Mouse (Mus musculus): ENCODE data around the gene Sun3.
A peak's percentile ranks its signal among the peaks of the same experiment; 100 is the strongest.

The Sun3 gene

GRCm38 (mm10) chr11:9048703-9049060, at the start of gene Sun3:
Gene Sun3, minus strand, starts transcription at chr11:9048991.
- DNase-seq = peak; percentile 1 to 8

- DNase-seq = no peak
Measured at GRCm38 (mm10) chr11:9076444-9076843, 27.7 kb upstream of the Sun3 start.

DNA sequence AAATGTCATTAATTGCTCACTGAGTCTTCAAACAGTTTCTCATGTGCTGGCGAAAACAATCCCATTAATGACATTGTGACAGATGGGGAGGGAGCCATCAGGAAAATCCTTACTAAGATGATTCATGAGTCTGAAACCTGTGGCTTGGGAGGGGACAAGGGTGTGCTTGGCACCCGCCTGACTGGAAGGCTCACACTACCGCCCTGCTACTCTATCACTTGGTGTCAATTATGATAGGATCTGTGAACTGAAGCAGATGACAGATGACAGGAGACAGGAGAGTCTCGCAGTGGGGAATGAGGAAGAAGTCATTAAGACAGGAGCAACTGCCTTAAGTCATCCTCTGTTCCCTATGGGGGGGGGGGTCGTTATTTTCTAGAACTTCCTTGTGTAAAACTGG, 11.7 kb upstream of the Sun3 start:
- DNase-seq = no peak

GRCm38 (mm10) chr11:9060029-9060428, 11.2 kb upstream of the Sun3 start:
- DNase-seq = no peak

DNA sequence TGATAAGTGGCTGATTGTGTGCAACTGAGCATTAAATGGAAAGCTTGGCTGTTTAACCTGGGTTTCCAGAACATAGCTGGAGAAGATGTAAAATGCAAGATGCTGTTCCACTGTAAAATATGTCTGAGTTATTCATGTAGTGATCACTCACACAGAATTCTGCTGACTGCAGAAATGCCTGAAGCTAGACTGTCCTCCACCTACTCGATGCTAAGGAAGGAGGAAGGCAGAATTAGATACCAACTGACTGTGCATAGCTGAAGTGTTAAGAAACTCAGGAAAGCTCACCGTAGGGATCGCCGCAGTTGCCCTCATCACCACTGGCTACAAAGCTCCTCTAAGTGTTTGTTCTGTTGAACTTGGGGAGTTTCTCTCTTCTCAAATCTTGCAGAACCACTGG, 8.9 kb upstream of the Sun3 start:
- DNase-seq = no peak

DNA sequence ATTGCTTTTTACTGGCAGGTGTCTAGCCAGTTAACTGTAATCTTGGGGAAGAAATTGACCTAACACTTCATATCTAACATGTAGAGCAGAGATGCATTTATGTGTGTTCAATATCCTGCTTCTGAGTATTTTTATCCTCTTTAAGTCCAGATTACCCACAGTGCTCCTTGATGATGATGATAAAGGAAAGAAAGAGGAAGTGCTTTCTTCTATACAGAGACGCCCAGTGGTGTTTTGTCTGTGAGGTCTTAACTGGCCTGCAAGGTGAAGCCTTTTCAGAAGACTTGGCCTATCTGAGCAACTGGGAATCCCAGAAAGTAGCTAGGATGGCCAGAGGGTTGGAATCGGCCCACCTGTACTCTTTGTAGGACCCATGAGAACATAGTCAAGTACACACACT, 8.1 kb upstream of the Sun3 start:
- no peak for DNase-seq

DNA sequence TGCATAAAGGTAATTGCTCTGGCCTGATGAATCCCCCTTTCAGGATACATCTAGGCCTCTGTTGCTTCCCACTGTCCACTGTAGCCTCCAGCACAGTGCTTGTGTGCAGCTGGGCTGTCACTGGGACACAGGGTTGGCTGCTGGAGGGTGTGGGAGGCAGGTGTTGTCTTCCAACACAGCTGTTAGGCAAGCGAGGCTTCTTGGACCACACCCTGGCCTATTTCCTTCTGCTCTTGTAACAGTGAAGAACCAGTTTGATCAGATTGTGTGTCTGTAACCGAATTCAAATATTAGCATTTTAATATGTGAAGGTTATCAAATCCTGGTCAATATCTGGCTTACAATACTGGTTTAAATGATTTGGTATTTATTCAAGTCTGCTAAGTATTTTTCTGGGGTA, 3.1 kb upstream of the Sun3 start:
- DNase-seq = no peak

- no peak for DNase-seq
Measured at GRCm38 (mm10) chr11:9050241-9050640, 1.4 kb upstream of the Sun3 start.

DNA sequence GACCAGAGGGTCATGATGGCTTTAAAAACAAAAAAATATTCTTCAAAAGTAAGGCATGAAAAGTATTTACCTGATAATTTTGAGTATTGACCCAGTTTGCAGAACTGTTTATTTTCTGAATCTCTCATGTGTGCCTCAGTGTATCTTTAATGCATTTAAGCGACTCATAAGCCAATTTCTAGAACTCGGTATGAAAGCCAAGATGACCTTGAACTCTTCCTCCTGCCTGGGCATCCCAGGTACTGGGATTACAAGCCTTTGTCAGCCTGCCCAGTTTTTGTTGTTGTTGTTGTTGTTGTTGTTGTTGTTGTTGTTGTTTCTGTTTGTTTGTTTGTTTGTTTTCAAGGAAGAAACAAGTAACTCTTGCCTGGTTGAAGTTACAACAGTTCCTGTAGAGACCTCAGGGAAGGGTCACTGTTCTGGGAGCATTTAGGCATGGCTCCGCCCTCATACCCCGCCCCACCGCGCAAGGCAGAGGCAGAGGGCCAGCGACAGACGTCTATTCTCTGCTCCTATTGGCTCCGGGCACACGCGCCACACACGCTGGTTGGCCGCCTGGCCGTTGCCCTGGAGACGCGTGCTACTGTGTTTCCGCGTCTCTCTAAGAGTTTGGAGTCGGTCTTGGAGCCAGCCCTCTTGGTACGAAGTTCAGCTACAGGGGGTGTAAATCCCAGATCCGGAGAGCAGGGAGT, 634 bp downstream of the Sun3 start, which contains the start of gene Gm11992:
Gm11992 (plus strand) TSS at position 584 of the 692 bp plus-strand sequence.
- DNase-seq = peak; percentile 53 to 71

DNA sequence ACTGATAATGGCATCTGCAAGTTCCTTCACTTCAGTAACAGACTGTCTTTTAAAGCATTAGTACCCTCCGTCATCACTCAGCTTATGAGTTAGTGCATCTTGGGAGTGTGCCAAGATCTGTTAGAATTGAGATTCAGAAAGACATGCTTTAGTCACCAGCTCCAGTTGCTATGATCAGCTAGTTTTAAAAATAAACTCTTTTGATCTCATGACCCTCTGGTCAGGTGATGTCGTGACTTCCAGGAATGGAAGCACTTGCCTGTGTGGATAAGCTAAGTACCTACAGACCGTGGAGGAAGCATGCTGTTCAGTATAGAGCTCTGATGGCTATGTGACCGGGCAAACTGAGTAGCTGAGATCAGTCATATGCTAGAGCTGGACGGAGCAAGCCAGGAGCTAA, 1.7 kb downstream of the Sun3 start:
- no peak for DNase-seq

- DNase-seq = no peak
Measured at GRCm38 (mm10) chr11:9046546-9046945, 2.2 kb downstream of the Sun3 start.

- no peak for DNase-seq
Measured at GRCm38 (mm10) chr11:9031530-9031929, 17.3 kb downstream of the Sun3 start.

GRCm38 (mm10) chr11:9025211-9025610, 23.6 kb downstream of the Sun3 start:
- no peak for DNase-seq

DNA sequence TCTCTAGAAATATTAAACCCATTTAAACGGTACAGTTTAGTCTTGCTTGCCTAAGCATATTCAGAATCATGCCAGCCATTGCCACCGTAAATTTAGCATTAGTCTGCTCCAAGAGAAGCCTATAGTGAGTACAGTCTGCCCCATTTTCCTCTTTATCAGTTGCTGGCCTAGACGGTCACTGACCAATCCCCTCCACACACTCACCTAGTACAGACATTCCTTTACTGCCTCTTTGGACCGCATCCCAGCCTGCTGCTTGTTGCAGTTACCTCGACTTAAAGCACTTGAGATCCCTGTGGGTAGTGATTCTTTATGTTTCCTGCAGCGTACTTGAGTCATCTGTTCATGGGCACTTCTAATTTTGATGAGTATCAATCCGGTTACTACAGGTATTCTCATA, 24.0 kb downstream of the Sun3 start:
- DNase-seq = no peak

DNA sequence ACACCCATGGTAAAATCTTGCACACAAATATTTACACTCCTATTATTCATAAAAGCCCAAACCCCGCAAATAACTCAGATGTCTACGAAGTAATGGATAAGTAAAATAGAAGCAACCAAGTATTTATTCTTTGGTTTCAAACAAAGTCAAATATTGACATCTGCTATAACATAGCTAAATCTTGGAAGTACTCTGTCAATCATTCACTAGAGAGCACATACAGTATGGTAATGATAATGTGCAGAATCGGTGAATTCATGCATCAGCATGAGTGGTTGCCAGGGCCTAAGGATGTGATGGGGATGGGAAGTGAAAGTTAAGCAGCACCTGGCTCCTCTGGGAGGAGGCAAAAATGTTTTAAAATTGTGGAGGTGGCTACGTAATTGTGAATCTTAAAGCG, 28.6 kb downstream of the Sun3 start:
- no peak for DNase-seq

- no peak for DNase-seq
Measured at GRCm38 (mm10) chr11:9018491-9019267, 30.1 kb downstream of the Sun3 start.

DNA sequence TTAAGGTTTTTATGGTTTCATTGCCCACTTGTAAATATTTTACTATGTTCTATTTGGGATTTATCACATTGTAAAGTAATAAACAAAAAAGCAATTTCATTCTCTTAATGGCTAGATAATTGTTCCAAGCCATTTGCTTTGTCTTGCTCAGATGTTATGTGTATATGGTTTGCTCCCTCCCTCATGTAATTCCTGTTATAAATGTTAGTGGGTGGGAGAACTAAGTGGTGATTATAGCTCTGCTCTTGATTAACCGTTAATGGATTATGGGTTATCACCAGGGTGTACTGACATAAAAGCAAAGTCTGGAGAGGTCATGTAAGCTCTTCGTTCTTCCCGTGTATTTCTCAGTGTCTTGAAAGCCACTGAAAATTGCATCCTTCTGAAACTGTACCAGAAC, 34.1 kb downstream of the Sun3 start:
- DNase-seq = no peak

- DNase-seq = no peak
Measured at GRCm38 (mm10) chr11:9011348-9011747, 37.4 kb downstream of the Sun3 start.

GRCm38 (mm10) chr11:9010853-9011339, 37.9 kb downstream of the Sun3 start, which contains the start of gene Hus1:
Gene Hus1, minus strand, starts transcription at chr11:9011191.
- DNase-seq = peak; percentile 78 to 82

GRCm38 (mm10) chr11:9010416-9010815, 38.4 kb downstream of the Sun3 start:
- DNase-seq = peak in 1 of 2 experiments; percentile 24

DNA sequence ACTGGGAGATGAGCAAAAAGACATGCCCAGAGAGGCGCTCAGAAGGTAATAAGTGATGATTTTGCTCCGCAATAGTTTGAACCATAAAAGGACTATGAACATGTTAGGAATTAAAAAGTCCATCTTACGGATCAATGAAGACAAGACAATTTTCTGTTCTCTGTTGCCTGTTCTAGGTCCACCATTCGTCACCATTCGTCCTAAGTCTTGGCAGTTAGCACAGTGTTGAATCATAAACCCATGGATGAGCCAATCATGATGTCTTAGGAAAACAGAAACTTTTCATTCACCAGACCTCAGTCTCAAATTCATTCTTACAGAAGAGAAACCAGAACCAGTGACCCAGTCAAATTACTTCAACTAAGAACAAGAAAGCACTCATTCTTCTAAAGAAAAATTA, 40.0 kb downstream of the Sun3 start:
- no peak for DNase-seq

DNA sequence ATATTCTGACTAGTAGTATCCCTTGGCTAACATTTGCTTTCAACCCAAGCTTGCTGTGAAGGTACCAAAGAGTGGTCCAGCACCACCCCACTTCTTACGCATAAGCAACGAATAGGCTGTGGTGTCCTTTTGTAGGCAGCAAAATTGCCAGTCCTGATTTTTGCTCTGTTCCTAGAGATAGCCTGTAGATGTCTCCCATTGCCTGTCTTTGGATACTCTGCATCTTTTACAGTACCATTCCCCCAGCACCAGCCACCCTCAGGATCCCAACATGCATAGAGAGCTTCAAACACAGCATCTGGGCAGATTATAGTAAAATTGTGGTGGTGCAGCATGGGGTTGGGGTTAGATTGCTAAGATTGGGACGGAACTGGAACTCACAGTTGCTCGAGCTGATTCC, 60.7 kb downstream of the Sun3 start:
- DNase-seq = no peak

DNA sequence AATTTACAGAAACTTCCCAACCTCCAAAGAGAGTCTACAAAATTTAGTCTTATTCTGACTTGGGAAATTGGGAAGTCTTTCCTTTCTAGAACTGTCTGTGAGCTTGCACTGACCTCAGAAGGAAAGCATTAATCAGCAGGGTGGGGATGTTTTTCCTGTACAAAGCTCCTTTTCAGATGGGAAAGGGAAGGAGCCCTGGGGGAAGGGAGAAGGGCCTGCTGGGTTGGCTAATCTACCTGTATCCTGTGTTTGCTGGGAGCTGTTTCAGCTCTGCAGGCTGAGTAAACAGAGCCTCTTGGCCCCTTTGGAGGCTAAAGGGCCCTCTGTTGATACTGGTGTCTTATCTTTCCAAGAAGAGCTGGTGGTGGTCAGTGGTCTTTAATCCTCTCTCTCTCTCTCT, 62.7 kb downstream of the Sun3 start:
- DNase-seq = no peak

DNA sequence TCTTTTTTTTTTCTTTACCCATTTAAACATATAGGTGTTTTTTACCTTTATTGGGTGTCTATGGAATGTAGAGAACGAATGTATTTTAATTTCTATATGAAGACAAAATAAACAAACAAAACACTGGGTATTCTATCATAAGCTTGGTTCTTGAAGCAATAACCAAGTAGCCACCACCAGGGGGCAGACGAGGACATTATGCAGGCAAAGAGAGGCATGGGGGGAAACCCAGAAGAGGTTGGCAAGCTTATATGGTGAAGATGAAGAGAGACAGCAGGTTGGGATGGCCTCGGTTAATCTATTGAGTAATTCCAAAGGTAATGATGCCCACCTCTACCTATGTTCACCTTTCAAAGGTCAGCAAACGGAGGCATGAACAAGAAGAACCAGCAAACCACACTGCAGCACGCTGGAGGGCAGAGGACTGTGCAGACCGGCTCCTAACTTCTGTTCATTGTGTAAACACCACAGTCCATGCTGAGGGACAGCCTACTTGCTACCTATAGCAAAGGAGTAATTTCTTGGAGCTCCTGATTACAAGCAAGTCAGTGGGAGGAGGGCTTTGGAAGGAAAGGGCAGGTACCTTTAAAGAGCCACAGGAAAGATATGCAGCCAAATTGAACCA, 65.4 kb downstream of the Sun3 start:
- peak; percentile 50 to 64 for DNase-seq
